Mouse (Mus musculus) cerebellum, adult (tissue): ENCODE measurements at regions not wholly inside any gene's neighbourhood (a gene's known extent, or its start where the extent isn't known, plus 50 kb on each side); places are given as distances from the start of the nearest gene placed in this dataset.

ENCODE experiments used
- ATAC-seq: cut with Nextera tagmentation; 2 replicates; pipeline ENCODE4 v1.9.2; 2017; ENCODE audit warnings: mild to moderate bottlenecking, moderate library complexity, mixed read lengths; ENCODE audit not compliant: insufficient number of reproducible peaks, low FRiP score, low TSS enrichment

DNA sequence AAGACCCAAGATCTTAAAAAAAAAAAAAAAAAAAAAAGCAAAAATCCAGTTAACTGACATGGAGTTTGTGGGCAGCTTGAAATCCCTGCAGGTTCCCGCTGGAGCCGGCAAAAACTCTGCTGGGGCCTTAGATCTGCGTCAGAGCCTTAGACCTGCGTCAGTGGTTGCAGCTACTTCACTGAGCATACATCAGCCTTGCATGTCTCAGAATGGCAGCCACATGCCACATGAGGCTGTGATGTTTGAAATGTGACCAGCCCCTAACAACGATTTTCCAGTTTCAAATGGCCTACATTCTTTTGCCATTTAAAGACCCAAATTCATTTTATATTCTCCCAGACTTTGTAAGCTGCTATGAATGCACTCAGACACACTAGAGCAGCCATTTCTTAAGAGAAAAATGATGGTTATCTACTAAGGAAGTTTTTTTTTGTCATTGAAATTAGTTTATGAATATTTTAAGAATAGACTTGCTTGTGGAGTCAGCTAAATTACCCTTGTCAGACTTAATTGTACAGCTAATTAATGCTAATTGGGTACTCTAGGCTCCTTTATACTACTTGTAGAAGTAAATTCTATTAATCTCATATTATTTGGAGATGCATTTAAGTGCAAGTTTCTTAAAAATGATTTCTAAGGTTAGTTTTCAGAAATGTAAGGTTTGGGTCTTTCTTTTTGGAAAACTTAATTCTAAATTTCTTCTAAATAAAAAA is 70.8 kb downstream of the Toporsl start:
- no peak for ATAC-seq

DNA sequence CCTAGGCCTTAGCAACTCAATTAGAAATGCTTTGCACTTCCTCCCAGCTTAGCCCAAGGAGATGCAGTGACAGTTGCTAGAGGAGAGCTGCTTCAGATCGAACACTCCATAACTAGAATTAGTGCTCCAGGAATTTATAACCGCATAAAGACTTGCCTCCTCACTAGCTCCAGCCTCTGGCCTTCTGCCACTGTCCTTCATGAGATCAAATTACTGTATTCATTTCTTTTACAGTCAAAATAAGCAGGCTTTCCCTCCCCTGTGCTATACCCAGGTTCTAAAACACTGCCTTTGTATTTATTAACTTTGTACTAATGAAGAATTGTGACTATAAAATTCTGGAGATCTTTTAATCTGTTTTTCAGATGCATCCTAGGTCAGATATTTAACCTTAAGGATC is 104.8 kb upstream of the Olfr275 start:
- no peak for ATAC-seq

DNA sequence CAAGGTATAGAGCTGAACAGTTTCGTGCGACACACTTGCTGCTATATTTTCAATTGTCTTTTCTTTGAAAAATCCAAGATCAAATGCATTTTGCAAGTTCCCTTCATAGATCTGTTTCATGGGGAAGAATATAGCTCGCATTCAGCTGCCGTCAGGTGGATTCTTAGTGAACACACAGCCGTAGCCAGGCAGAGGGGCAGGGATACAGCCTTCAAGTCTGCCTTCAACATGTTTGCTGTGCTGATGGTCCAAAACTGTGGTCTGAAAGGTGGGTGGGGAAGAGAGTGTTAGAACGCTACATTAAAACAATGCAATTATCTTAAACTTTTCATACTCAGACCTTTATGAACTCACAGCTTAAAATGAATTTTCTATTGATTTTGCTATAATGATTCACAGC is 88.2 kb upstream of the Olfr275 start:
- no peak for ATAC-seq

DNA sequence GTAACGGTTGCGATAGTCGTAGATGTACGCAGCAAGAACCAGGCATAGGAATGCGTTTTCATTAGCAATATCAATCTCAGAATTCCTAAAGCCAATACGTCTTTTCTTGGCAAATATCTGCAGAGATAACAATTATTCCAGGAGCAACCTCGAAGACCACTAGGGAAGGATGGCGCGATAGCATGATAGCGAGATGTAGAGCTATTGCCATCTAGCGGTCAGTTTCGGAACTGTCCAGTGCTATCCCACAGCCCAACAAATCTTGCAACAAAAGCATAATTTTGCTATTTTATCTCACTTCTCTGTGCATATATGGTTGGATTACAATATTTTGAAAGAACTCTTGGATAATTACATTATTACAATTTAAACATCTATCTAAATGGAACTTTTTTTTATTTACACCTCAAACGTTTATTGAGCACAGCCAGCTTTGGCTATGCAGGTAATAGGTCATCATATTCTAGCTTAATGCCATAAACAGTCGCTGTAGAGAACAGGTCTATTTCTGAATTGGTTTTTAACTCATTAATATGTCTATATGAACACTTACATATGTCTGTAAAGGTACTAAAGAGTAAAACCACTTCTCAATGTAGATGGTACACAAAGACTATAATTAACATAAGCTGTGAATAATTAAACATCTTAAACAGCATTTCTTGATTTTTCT is 87.6 kb upstream of the Olfr275 start:
- ATAC-seq = 0 out of 2 replicates have a peak, but pooled peaks have one; percentile 51

DNA sequence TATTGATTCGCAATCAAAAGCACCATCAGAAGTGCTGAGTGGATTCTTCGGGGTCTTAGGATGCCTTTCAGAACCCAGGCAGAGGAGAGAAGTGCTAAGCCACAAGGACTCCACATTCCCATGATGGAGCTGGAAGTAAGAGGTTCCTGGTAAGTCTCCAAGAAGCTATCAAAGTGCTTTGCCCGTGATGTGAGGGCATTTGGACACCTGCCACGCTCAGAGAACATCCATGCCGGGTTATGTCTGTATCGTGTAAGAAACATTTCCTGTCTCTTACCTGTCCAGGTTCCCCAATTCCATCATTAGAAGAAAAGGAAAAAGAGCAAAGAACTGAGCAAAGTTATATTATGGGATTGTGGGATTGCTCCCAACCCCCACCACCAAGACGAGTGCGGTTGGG is 81.3 kb upstream of the Olfr275 start:
- no peak for ATAC-seq

DNA sequence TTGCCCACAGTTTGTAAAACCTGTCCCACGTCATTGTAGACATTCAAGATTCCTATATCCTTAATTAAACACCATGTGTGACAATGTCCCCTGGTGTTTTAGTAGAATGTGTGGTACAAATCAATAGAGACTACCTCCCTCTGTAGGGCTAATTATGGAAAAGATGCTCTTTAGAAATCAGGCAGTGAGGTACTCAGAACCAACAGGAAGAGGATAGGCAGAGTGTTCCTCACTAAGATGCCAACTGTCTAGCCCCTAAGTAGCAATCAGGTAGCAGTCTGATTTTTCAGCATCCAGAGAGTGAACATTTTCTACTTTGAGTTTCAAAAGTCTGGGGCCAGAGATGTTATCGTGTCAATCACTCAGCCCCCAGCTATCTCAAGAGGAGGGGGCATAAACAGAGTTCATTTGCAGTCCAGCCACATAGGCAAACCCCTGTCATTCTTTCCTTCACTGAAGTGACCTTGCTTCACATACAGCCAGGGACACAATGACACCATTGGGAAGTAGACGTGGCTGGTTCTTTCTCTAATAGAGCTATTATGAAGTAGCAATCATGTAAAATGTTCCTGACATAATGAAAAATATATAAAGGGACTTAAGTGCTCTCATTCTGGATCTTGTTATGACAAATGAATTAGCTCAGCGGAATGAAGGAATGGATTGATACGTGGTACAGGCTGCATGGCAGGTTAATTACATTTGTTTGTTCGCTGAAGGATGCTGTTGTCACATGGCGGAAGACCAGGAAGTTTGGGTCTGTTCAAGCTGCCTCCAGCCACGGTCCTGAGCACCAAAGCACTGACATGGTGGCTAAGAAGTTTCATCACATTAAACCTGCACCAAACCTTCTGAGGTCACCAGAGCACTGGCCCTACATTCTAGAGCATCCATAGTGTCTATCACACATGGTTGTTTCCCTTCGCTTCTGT is 74.6 kb upstream of the Olfr275 start:
- ATAC-seq = no peak

DNA sequence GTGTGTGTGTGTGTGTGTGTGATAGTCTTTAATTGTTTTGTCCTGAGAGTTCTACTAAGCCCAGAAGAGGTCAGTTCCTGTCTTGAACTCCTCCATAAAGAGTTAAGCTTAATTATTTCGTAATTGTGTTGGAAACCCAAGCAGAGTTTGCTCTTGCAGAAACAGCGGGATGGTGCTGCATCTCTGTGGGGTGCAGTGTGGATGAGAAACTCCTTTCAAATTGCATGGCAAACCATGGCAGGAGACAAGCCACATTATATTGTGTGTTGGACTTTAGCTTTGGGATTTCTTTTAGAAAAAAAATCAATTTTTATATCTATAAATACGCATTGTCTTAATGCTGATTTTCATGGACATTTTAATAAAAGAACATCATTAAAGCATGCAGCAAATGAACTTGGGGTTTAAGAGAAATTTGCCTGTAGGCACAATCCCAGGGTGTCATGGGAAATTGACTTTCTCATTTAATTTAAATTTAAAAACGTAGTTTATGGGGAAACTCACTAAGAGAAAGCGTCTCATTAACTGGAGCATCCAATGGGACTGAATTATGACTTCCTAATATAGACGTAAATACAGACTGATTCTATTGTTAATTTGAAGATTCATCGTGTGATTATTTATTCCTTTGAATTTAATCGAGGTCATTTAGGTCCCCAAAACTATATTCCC is 61.4 kb upstream of the Olfr275 start:
- no peak for ATAC-seq
